Mouse (Mus musculus): ENCODE results near the gene Akap9.
A peak's percentile ranks its signal among the peaks of the same experiment; 100 is the strongest.

The Akap9 gene

GRCm38 (mm10) chr5:4084948-4085347 is 157.1 kb downstream of the Akap9 start:
- no peak for TF ChIP-seq GATA4 (IDR thresholded peaks at IDR 0.05; ENCODE audit: insufficient replicate concordance, low read length)

- no peak for TF ChIP-seq GATA4 (IDR thresholded peaks at IDR 0.05; ENCODE audit: insufficient replicate concordance, low read length)
Observed at GRCm38 (mm10) chr5:4086309-4086708, 158.5 kb downstream of the Akap9 start.

GRCm38 (mm10) chr5:4088190-4088589 is 160.3 kb downstream of the Akap9 start:
- no peak for TF ChIP-seq GATA4 (IDR thresholded peaks at IDR 0.05; ENCODE audit: insufficient replicate concordance, low read length)

DNA sequence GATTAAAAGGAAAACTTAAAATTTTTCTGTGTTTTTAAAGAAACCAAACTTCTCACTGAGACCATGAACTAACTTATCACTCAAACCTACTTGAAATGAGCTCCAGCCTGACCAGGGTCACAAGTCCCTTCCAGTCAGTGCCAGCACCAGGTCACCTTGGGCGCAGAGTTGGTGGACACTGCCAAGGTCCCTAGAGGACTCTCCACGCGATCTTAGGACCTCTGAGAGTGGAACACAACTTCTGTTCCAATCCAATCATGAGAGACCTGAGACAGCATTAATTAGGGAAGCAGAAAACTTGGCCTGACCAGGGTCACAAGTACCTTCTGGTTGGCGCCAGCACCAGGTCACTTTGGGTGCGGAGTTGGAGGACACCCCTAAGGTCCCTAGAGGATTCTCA is 166.6 kb downstream of the Akap9 start:
- TF ChIP-seq GATA4 (IDR thresholded peaks at IDR 0.05; ENCODE audit: insufficient replicate concordance, low read length), result no peak

DNA sequence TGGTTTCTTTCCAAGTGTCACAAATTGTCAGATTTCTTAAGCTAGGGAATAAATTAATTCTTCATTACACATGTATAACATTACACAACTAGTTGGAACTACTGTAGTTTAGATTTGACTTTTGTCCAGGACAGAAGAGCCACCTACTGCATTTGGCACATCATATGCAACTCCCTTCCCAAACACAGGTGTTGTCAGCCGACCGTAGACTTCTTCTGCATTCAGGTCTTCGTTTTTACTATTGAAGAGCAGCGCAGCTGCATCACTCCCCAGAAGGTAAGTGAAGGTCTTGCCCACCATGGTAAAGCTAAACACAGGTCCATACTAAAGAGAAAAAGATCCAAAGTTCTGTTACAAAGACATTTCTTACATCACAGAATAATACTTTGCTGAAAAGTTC is 173.2 kb downstream of the Akap9 start:
- no peak for TF ChIP-seq GATA4 (IDR thresholded peaks at IDR 0.05; ENCODE audit: insufficient replicate concordance, low read length)

GRCm38 (mm10) chr5:4101770-4102169 is 173.9 kb downstream of the Akap9 start:
- TF ChIP-seq GATA4 (IDR thresholded peaks at IDR 0.05; ENCODE audit: insufficient replicate concordance, low read length), result no peak

GRCm38 (mm10) chr5:4103626-4104340 is 175.9 kb downstream of the Akap9 start:
- TF ChIP-seq GATA4 (IDR thresholded peaks at IDR 0.05; ENCODE audit: insufficient replicate concordance, low read length), result no peak

DNA sequence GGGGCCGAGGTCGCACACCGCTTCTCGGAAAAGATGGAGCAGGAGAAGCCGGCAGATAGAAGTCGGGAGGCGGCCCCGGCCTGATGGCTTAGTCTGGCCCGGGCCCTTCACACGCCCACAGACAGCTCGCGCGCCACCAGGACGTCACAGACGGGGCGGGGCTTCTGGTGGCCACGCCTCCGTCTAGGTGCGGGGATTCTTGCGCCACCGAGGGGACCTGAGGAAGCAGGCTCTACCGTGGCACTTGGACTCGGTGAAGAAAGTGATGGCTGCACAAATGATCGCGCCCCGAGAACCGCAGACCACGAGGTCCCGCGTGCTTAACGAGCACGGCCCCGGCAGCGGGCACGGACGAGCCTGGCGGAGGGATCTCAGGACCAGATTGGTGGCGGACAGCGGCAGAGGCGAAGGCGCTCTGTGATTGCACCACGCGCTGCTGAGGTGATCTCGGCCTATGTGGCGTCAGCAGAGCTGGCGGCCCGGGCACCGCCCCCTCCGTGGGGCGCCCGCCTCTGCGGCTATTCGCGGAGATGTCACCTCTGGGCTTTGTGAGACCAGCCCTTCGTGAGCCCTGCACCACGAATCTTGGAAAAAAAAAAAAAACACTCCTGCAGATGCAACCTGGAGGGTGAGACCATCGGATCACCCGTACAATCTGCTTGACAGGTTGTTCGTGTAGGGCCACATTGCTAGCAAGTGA is 176.6 kb downstream of the Akap9 start, which contains the start of gene Cyp51:
Gene Cyp51, minus strand, starts transcription at position 406 of the 700 bp plus-strand sequence.
- peak; percentile 43; the same call in 1 of the 2 replicates for TF ChIP-seq GATA4 (IDR thresholded peaks at IDR 0.05; ENCODE audit: insufficient replicate concordance, low read length)

DNA sequence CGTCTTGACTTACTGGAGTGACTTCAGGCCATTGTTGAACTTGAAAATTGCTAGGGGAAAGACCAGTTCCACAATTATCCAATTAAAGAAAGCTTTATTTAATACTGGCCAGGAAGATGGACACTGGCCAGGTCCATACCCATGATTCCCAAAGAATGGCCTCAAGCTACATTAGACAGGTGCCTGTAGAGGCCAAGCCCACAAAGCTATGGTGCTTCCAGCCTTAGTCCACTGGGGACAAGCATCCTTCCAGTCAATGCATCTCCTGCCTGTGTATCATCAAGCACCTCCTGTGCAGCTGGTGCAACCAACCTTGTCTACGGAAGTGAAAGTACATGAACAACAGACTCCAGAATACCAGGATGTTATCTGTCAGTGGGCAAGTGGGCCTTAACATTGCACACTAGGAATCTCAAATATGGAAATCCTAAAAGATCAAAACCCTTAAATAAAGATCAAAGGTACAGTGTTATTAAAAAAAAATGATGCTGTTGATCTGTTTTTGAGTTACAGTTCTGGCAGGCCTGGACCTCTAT is 177.9 kb downstream of the Akap9 start:
- TF ChIP-seq GATA4 (IDR thresholded peaks at IDR 0.05; ENCODE audit: insufficient replicate concordance, low read length), result no peak

- TF ChIP-seq GATA4 (IDR thresholded peaks at IDR 0.05; ENCODE audit: insufficient replicate concordance, low read length), result no peak
Observed at GRCm38 (mm10) chr5:4112570-4113098, 184.8 kb downstream of the Akap9 start.
